Mouse (Mus musculus) 416B (cell line): ENCODE data around the gene Krtap17-1.
A peak's percentile ranks its signal among the peaks of the same experiment; 100 is the strongest.

ENCODE experiments used
- DNase-seq: peaks from one replicate; pipeline ENCODE4 v3.0.0; 2011; ENCODE audit warnings: low read depth

The Krtap17-1 gene

GRCm38 (mm10) chr11:99993620-99994383 is at the start of gene Krtap17-1:
Gene Krtap17-1 (minus strand): TSS chr11:99993994.
- no peak for DNase-seq

GRCm38 (mm10) chr11:100041454-100041853 is 47.7 kb upstream of the Krtap17-1 start, which contains the start of gene Krt34:
Gene Krt34 (minus strand): TSS chr11:100041554.
- no peak for DNase-seq

GRCm38 (mm10) chr11:100029768-100030167 is 36.0 kb upstream of the Krtap17-1 start, which contains the start of gene Krt33b:
Gene Krt33b (minus strand): TSS chr11:100029868.
- no peak for DNase-seq

- DNase-seq = no peak
Observed at GRCm38 (mm10) chr11:100021438-100021837, 27.6 kb upstream of the Krtap17-1 start.

GRCm38 (mm10) chr11:100019466-100019865 is 25.7 kb upstream of the Krtap17-1 start:
- DNase-seq = no peak

- no peak for DNase-seq
Observed at GRCm38 (mm10) chr11:100016112-100016511, 22.3 kb upstream of the Krtap17-1 start, which contains the start of gene Krt33a. Gene Krt33a (minus strand): TSS chr11:100016212.

GRCm38 (mm10) chr11:100013691-100014171 is 19.9 kb upstream of the Krtap17-1 start:
- DNase-seq = no peak

- no peak for DNase-seq
Observed at GRCm38 (mm10) chr11:100010682-100011081, 16.9 kb upstream of the Krtap17-1 start.

GRCm38 (mm10) chr11:100008336-100008735 is 14.5 kb upstream of the Krtap17-1 start:
- DNase-seq = no peak

GRCm38 (mm10) chr11:100006624-100007023 is 12.8 kb upstream of the Krtap17-1 start:
- peak; percentile 14 for DNase-seq

- DNase-seq = no peak
Observed at GRCm38 (mm10) chr11:100005905-100006304, 12.1 kb upstream of the Krtap17-1 start.

GRCm38 (mm10) chr11:100004846-100005245 is 11.1 kb upstream of the Krtap17-1 start:
- peak; percentile 44 for DNase-seq

- DNase-seq = no peak
Observed at GRCm38 (mm10) chr11:99999091-99999490, 5.3 kb upstream of the Krtap17-1 start.

- DNase-seq = no peak
Observed at GRCm38 (mm10) chr11:99994384-99994661, 529 bp upstream of the Krtap17-1 start.

GRCm38 (mm10) chr11:99990571-99990970 is 3.2 kb downstream of the Krtap17-1 start:
- DNase-seq = no peak

- no peak for DNase-seq
Observed at GRCm38 (mm10) chr11:99989881-99990405, 3.9 kb downstream of the Krtap17-1 start.

GRCm38 (mm10) chr11:99988530-99988929 is 5.3 kb downstream of the Krtap17-1 start:
- no peak for DNase-seq

GRCm38 (mm10) chr11:99986180-99986647 is 7.6 kb downstream of the Krtap17-1 start, which contains the start of gene Krtap16-1:
Gene Krtap16-1 (minus strand): TSS chr11:99986597.
- no peak for DNase-seq

GRCm38 (mm10) chr11:99985291-99986092 is 8.3 kb downstream of the Krtap17-1 start:
- DNase-seq = no peak

GRCm38 (mm10) chr11:99983442-99983841 is 10.4 kb downstream of the Krtap17-1 start:
- DNase-seq = no peak

GRCm38 (mm10) chr11:99982731-99983130 is 11.1 kb downstream of the Krtap17-1 start:
- DNase-seq = no peak

- no peak for DNase-seq
Observed at GRCm38 (mm10) chr11:99978953-99979352, 14.8 kb downstream of the Krtap17-1 start, which contains the start of gene Krtap29-1. Gene Krtap29-1 (minus strand): TSS chr11:99979053.
